Mouse (Mus musculus): ENCODE measurements around the gene Adk. TPM values are rescaled to one million over a fixed set of nuclear protein-coding genes. Genes with fewer than 3 reads are reported as not detected.

Gene Adk
- polyA plus RNA-seq, 1 experiment = 1.0 TPM

GRCm38 (mm10) chr14:21371946-21372345 lies 319.6 kb downstream of the Adk start:
- Histone ChIP-seq H3K36me3 (ENCODE audit: control insufficient read depth) (peaks cover 10% of the 10 kb centered on the region), H3K4me1 (ENCODE audit: control insufficient read depth) (no peaks in the 10 kb centered on the region), H3K4me3 (replicated peaks) (no peak overlapping the region), H3K9me3 (ENCODE audit: control insufficient read depth, low read length) (no peaks in the 10 kb centered on the region), H3K27me3 (ENCODE audit: control insufficient read depth) (no peaks in the 10 kb centered on the region)
- TF ChIP-seq TAL1 (IDR thresholded peaks at IDR 0.05; ENCODE audit: low read length) (no peak), GATA1 (IDR thresholded peaks at IDR 0.05; ENCODE audit: low read length) (no peak)

GRCm38 (mm10) chr14:21372689-21373088 lies 320.3 kb downstream of the Adk start:
- H3K9me3 ChIP-seq (ENCODE audit: control insufficient read depth, low read length) = no peaks in the 10 kb centered on the region
- H3K4me1 ChIP-seq (ENCODE audit: control insufficient read depth) = no peaks in the 10 kb centered on the region
- H3K27me3 ChIP-seq (ENCODE audit: control insufficient read depth) = no peaks in the 10 kb centered on the region
- no peak overlapping the region for H3K4me3 ChIP-seq (replicated peaks)
- peaks cover 10% of the 10 kb centered on the region for H3K36me3 ChIP-seq (ENCODE audit: control insufficient read depth)
- no peak for TF ChIP-seq TAL1 (IDR thresholded peaks at IDR 0.05; ENCODE audit: low read length)

GRCm38 (mm10) chr14:21383701-21384428 lies 331.5 kb downstream of the Adk start:
- H3K4me1 ChIP-seq (ENCODE audit: control insufficient read depth) = no peaks in the 10 kb centered on the region
- H3K36me3 ChIP-seq (ENCODE audit: control insufficient read depth) = peaks cover 31% of the 10 kb centered on the region
- no peaks in the 10 kb centered on the region for H3K27me3 ChIP-seq (ENCODE audit: control insufficient read depth)
- no peaks in the 10 kb centered on the region for H3K9me3 ChIP-seq (ENCODE audit: control insufficient read depth, low read length)
- H3K4me3 ChIP-seq (replicated peaks) = no peak overlapping the region
- TF ChIP-seq TAL1 (IDR thresholded peaks at IDR 0.05; ENCODE audit: low read length) (no peak), GATA1 (IDR thresholded peaks at IDR 0.05; ENCODE audit: low read length) (no peak)

- no peaks in the 10 kb centered on the region; the same call in 1 of the 2 replicates for H3K36me3 ChIP-seq (ENCODE audit: control insufficient read depth)
- H3K4me1 ChIP-seq (ENCODE audit: control insufficient read depth) = no peaks in the 10 kb centered on the region
- no peak overlapping the region for H3K4me3 ChIP-seq (replicated peaks)
- no peak for TF ChIP-seq GATA1 (IDR thresholded peaks at IDR 0.05; ENCODE audit: low read length)
- no peak for TF ChIP-seq TAL1 (IDR thresholded peaks at IDR 0.05; ENCODE audit: low read length)
- no peaks in the 10 kb centered on the region for H3K9me3 ChIP-seq (ENCODE audit: control insufficient read depth, low read length)
- no peaks in the 10 kb centered on the region for H3K27me3 ChIP-seq (ENCODE audit: control insufficient read depth)
These were observed 347.1 kb downstream of the Adk start for GRCm38 (mm10) chr14:21399506-21399905.

- TF ChIP-seq GATA1 (IDR thresholded peaks at IDR 0.05; ENCODE audit: low read length) = no peak
- TF ChIP-seq TAL1 (IDR thresholded peaks at IDR 0.05; ENCODE audit: low read length) = no peak
- no peak overlapping the region for H3K4me3 ChIP-seq (replicated peaks)
- no peaks in the 10 kb centered on the region for H3K9me3 ChIP-seq (ENCODE audit: control insufficient read depth, low read length)
- no peaks in the 10 kb centered on the region; the same call in 1 of the 2 replicates for H3K36me3 ChIP-seq (ENCODE audit: control insufficient read depth)
- no peaks in the 10 kb centered on the region for H3K27me3 ChIP-seq (ENCODE audit: control insufficient read depth)
- no peaks in the 10 kb centered on the region for H3K4me1 ChIP-seq (ENCODE audit: control insufficient read depth)
These were observed 349.8 kb downstream of the Adk start for GRCm38 (mm10) chr14:21402157-21402601.

- H3K27me3 ChIP-seq (ENCODE audit: control insufficient read depth) = no peaks in the 10 kb centered on the region
- no peaks in the 10 kb centered on the region for H3K4me1 ChIP-seq (ENCODE audit: control insufficient read depth)
- no peaks in the 10 kb centered on the region; the same call in 1 of the 2 replicates for H3K36me3 ChIP-seq (ENCODE audit: control insufficient read depth)
- TF ChIP-seq TAL1 (IDR thresholded peaks at IDR 0.05; ENCODE audit: low read length) (no peak), GATA1 (IDR thresholded peaks at IDR 0.05; ENCODE audit: low read length) (no peak)
- H3K9me3 ChIP-seq (ENCODE audit: control insufficient read depth, low read length) = no peaks in the 10 kb centered on the region
- H3K4me3 ChIP-seq (replicated peaks) = no peak overlapping the region
These were observed 350.4 kb downstream of the Adk start for GRCm38 (mm10) chr14:21402621-21403405.

- TF ChIP-seq GATA1 (IDR thresholded peaks at IDR 0.05; ENCODE audit: low read length) = no peak
- no peak for TF ChIP-seq TAL1 (IDR thresholded peaks at IDR 0.05; ENCODE audit: low read length)
- Histone ChIP-seq H3K36me3 (ENCODE audit: control insufficient read depth) (no peaks in the 10 kb centered on the region; the same call in 1 of the 2 replicates), H3K9me3 (ENCODE audit: control insufficient read depth, low read length) (no peaks in the 10 kb centered on the region), H3K27me3 (ENCODE audit: control insufficient read depth) (no peaks in the 10 kb centered on the region), H3K4me3 (replicated peaks) (no peak overlapping the region), H3K4me1 (ENCODE audit: control insufficient read depth) (no peaks in the 10 kb centered on the region)
These were observed 354.6 kb downstream of the Adk start for GRCm38 (mm10) chr14:21406946-21407345.

- H3K4me1 ChIP-seq (ENCODE audit: control insufficient read depth) = no peaks in the 10 kb centered on the region
- no peak overlapping the region for H3K4me3 ChIP-seq (replicated peaks)
- no peak for TF ChIP-seq TAL1 (IDR thresholded peaks at IDR 0.05; ENCODE audit: low read length)
- no peak for TF ChIP-seq GATA1 (IDR thresholded peaks at IDR 0.05; ENCODE audit: low read length)
- H3K27me3 ChIP-seq (ENCODE audit: control insufficient read depth) = no peaks in the 10 kb centered on the region
- H3K36me3 ChIP-seq (ENCODE audit: control insufficient read depth) = no peaks in the 10 kb centered on the region; the same call in 1 of the 2 replicates
- H3K9me3 ChIP-seq (ENCODE audit: control insufficient read depth, low read length) = no peaks in the 10 kb centered on the region
These were observed 356.5 kb downstream of the Adk start for GRCm38 (mm10) chr14:21408846-21409245.

GRCm38 (mm10) chr14:21410769-21411477 lies 358.5 kb downstream of the Adk start:
- Histone ChIP-seq H3K4me1 (ENCODE audit: control insufficient read depth) (no peaks in the 10 kb centered on the region), H3K27me3 (ENCODE audit: control insufficient read depth) (no peaks in the 10 kb centered on the region), H3K4me3 (replicated peaks) (no peak overlapping the region), H3K9me3 (ENCODE audit: control insufficient read depth, low read length) (no peaks in the 10 kb centered on the region), H3K36me3 (ENCODE audit: control insufficient read depth) (no peaks in the 10 kb centered on the region)
- TF ChIP-seq TAL1 (IDR thresholded peaks at IDR 0.05; ENCODE audit: low read length) (no peak), GATA1 (IDR thresholded peaks at IDR 0.05; ENCODE audit: low read length) (no peak)

Data from erythroblast, embryonic 14.5 days (primary cell).